Comparison of ENCODE assay signal across 23 mouse cellular contexts in genomic region chr1:34864243-34864642, GRCm38 (mm10). TPM values are rescaled to one million over a fixed set of nuclear protein-coding genes. Genes with fewer than 3 reads are reported as not detected.
A peak's percentile ranks its signal among the peaks of the same experiment; 100 is the strongest.
DNase-seq lines count a peak whose midpoint lies in the region; ATAC-seq and TF ChIP-seq lines count a peak whose summit lies in the region.
"Had no signal": no experiment of that assay in that cellular context is flagged by ENCODE, and none has a peak within 500 bp of the region (broad histone marks: within the 10 kb centered on the region; RNA-seq: fewer than 3 reads in every experiment).

No protein-coding gene starts in this region.

- ATAC-seq in heart, embryonic 15.5 days (replicated peaks; ENCODE audit: insufficient number of reproducible peaks, insufficient read depth, low FRiP score, low read depth) = no peak; the same call in 1 of the 2 replicates
- ATAC-seq in lung, embryonic 14.5 days (ENCODE audit: insufficient read depth) = peak; percentile 63
- ATAC-seq: activated CD4-positive, CD25-positive, alpha-beta regulatory T cell, adult 4 months; forebrain, embryonic 14.5 days; inflammation-experienced regulatory T-cells, adult 6 months had no signal

- H3K9ac ChIP-seq in heart, embryonic 15.5 days = no peak overlapping the region
- H3K9ac ChIP-seq in lung, embryonic 14.5 days = no peak overlapping the region
- H3K9ac ChIP-seq: hindbrain, embryonic 14.5 days; limb, embryonic 15.5 days; liver, embryonic 14.5 days had no signal

- H3K9me3 ChIP-seq in heart, embryonic 15.5 days (replicated peaks) = no peaks in the 10 kb centered on the region
- no peaks in the 10 kb centered on the region for H3K9me3 ChIP-seq in lung, embryonic 14.5 days (ENCODE audit: low read depth, low read length)
- H3K9me3 ChIP-seq: limb, embryonic 15.5 days had no signal

- TF ChIP-seq CTCF in lung, embryonic 14.5 days (IDR thresholded peaks at IDR 0.05; ENCODE audit: low read depth) = no peak

- peaks cover 16% of the 10 kb centered on the region; the same call in 1 of the 2 replicates for H3K36me3 ChIP-seq in heart, embryonic 15.5 days
- 0 out of 2 replicates have a peak, but pooled peaks cover 3% of the 10 kb centered on the region for H3K36me3 ChIP-seq in lung, embryonic 14.5 days (ENCODE audit: insufficient read depth)

- intact Hi-C loops in heart, postnatal 36 days (cut with DNase I) = loop anchor here (10.0 kb wide), 1 partner anchor 219 kb away; no protein-coding TSS in a partner anchor
- intact Hi-C loops in left cerebral cortex, postnatal 4 days (cut with DNase I) = no loop called here

- H3K4me2 ChIP-seq in heart, embryonic 15.5 days = no peak overlapping the region
- H3K4me2 ChIP-seq in lung, embryonic 14.5 days = no peak overlapping the region
- H3K4me2 ChIP-seq: hindbrain, embryonic 14.5 days; limb, embryonic 15.5 days; midbrain, embryonic 11.5 days had no signal

- 26% methylated on average over 7 of the region's 7 CpGs for WGBS in heart, embryonic 15.5 days
- 30% methylated on average over 7 of the region's 7 CpGs for WGBS in lung, embryonic 14.5 days

- no peak overlapping the region for H3K4me3 ChIP-seq in heart, embryonic 15.5 days
- H3K4me3 ChIP-seq in lung, embryonic 14.5 days (ENCODE audit: low read depth, low read length) = no peak overlapping the region
- H3K4me3 ChIP-seq: left cerebral cortex, adult 2 months; limb, embryonic 15.5 days had no signal

- peaks cover 10% of the 10 kb centered on the region for H3K4me1 ChIP-seq in heart, embryonic 15.5 days (replicated peaks)
- H3K4me1 ChIP-seq in lung, embryonic 14.5 days (ENCODE audit: insufficient read depth) = no peaks in the 10 kb centered on the region
- H3K4me1 ChIP-seq: limb, embryonic 15.5 days had no signal

- no peaks in the 10 kb centered on the region for H3K27me3 ChIP-seq in heart, embryonic 15.5 days
- no peaks in the 10 kb centered on the region for H3K27me3 ChIP-seq in lung, embryonic 14.5 days (ENCODE audit: insufficient read depth, low read length)
- H3K27me3 ChIP-seq: limb, embryonic 15.5 days had no signal

- H3K27ac ChIP-seq in heart, embryonic 15.5 days = peak overlapping the region; percentile 19; the same call in 1 of the 2 replicates
- H3K27ac ChIP-seq in lung, embryonic 14.5 days (ENCODE audit: low read depth) = peak overlapping the region; percentile 44; the same call in 1 of the 2 replicates
- H3K27ac ChIP-seq: hindbrain, embryonic 14.5 days; left cerebral cortex, adult 2 months; limb, embryonic 15.5 days; liver, embryonic 14.5 days had no signal

- peak; percentile 88 for DNase-seq in heart, adult 11 months
- no peak for DNase-seq in heart, postnatal 36 days
- DNase-seq in heart, postnatal 4 days = no peak
- DNase-seq in lung, embryonic 14.5 days = peak; percentile 41
- DNase-seq in lung, postnatal 25 days (ENCODE audit: low spot score) = peak; percentile 58
- DNase-seq in left cerebral cortex, postnatal 4 days = no peak
- no peak for DNase-seq in right cerebral cortex, postnatal 14 days
- DNase-seq: adrenal gland, postnatal 10 days; cerebellum, adult 8-10 months; kidney, adult 8-10 months; kidney, postnatal 10 days; right cerebral cortex, postnatal 4 days; thymus, adult 2 months; thymus, postnatal 4 days had no signal

RNA-seq across cellular contexts. Expression of gene Plekhb2, which starts 14.5 kb away (rescaled TPM):
- 100 to 1,000 TPM; 102 to 117 TPM for total RNA-seq in heart, postnatal 36 days (2021)
- polyA plus RNA-seq in heart, embryonic 15.5 days (2015; fragmentation: Nextera tagmentation; extraction: Ambion mirVana) = 60.0 and 60.8 TPM in 2 replicates
- 10 to 100 TPM; 67.0 to 73.6 TPM for total RNA-seq in heart, postnatal 4 days (2021)
- 26.8 and 27.9 TPM in 2 replicates for polyA plus RNA-seq in lung, embryonic 14.5 days (2014; fragmentation: Nextera tagmentation; extraction: Ambion mirVana)
- 100 to 1,000 TPM; 125 to 130 TPM for total RNA-seq in left cerebral cortex, postnatal 4 days (2021)

RNA-seq across cellular contexts. Expression of gene Fam168b, which starts 21.4 kb away (rescaled TPM):
- total RNA-seq in heart, postnatal 36 days (2021) = 10 to 100 TPM; 41.8 to 45.3 TPM
- 32.9 and 50.4 TPM in 2 replicates for polyA plus RNA-seq in heart, embryonic 15.5 days (2015; fragmentation: Nextera tagmentation; extraction: Ambion mirVana)
- total RNA-seq in heart, postnatal 4 days (2021) = 10 to 100 TPM; 83.2 to 89.8 TPM
- 76.9 and 86.0 TPM in 2 replicates for polyA plus RNA-seq in lung, embryonic 14.5 days (2014; fragmentation: Nextera tagmentation; extraction: Ambion mirVana)
- 100 to 1,000 TPM; 251 to 255 TPM for total RNA-seq in left cerebral cortex, postnatal 4 days (2021)

Comparison
In these comparisons a context has a peak if more than half of its experiments do, and no peak if none do; other contexts are left out.
1. DNase-seq: peak in heart, adult 11 months (single experiment), lung, embryonic 14.5 days (single experiment) and lung, postnatal 25 days (single experiment); none in heart, postnatal 36 days (0 of 2), heart, postnatal 4 days (single experiment), left cerebral cortex, postnatal 4 days (single experiment) and right cerebral cortex, postnatal 14 days (single experiment).